Mouse (Mus musculus) embryonic fibroblast, embryonic 13.5 days (primary cell): ENCODE measurements around the gene Dnajc5.

Experiments used
- CTCF ChIP-seq: IDR thresholded peaks from 2 replicates; pipeline ENCODE4 v1.5.1; 2011; ENCODE audit warnings: mild to moderate bottlenecking, control low read depth, low read length, moderate library complexity, borderline replicate concordance; ENCODE audit not compliant: insufficient read depth
- POLR2A ChIP-seq: IDR thresholded peaks from 2 replicates; pipeline ENCODE4 v1.6.1; 2011; ENCODE audit warnings: low read depth, mild to moderate bottlenecking, control low read depth, low read length, moderate library complexity

GRCm38 (mm10) chr2:181577981-181578581 is 57.8 kb downstream of the Dnajc5 start:
- TF ChIP-seq CTCF (no peak), POLR2A (no peak)
